Mouse (Mus musculus) ES-E14 (cell line): Measurements from ENCODE around the gene Spin2f.
"Not testable (repeated sequence)": the region's sequence is repeated elsewhere in the genome, so short reads cannot be mapped to it uniquely, and the experiment has no call there.

Source experiments
- CHD2 ChIP-seq: IDR thresholded peaks from 2 replicates; pipeline ENCODE4 v1.6.1; 2014; ENCODE audit warnings: mild to moderate bottlenecking, low read depth, low read length, inconsistent platforms
- HCFC1 ChIP-seq: IDR thresholded peaks from 2 replicates; pipeline ENCODE4 v1.6.1; 2012; ENCODE audit warnings: low read length, inconsistent platforms, borderline replicate concordance; ENCODE audit not compliant: insufficient read depth
- MAFK ChIP-seq: IDR thresholded peaks from 2 replicates; pipeline ENCODE4 v1.6.1; 2014; ENCODE audit warnings: mild to moderate bottlenecking, low read depth, low read length, inconsistent platforms; ENCODE audit not compliant: insufficient read depth
- ZC3H11A ChIP-seq: IDR thresholded peaks from 2 replicates; pipeline ENCODE4 v1.6.1; 2012; ENCODE audit warnings: low read depth, mild to moderate bottlenecking, inconsistent platforms, low read length, borderline replicate concordance
- ZNF384 ChIP-seq: IDR thresholded peaks from 2 replicates; pipeline ENCODE4 v1.6.1; 2012; ENCODE audit warnings: low read depth, low read length, inconsistent platforms

DNA sequence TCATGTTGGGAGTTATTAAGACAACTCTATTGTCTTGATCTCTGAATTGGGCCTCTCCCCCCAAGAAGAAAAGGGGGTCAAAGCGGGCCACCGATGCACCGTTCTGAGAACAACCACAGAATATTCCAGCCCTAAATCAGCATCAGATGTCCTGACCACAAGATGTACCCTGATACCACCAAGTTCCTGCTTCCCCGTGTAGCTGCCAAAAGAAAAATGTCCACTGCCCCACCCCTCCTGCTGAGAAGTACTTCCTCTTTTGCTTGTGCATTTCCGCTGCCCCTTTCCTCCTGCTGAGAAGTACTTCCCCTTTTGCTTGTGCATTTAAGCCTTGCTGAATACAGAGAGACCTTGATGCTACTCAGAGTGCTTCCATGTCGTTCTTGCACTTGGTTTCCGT, 41.6 kb upstream of the Spin2f start:
- not testable (repeated sequence) for TF ChIP-seq MAFK, ZNF384, CHD2, ZC3H11A, HCFC1
